Mouse (Mus musculus): ENCODE measurements at regions not wholly inside any gene's neighbourhood (a gene's known extent, or its start where the extent isn't known, plus 50 kb on each side); places are given as distances from the start of the nearest gene placed in this dataset.

- TF ChIP-seq POLR2A (IDR thresholded peaks at IDR 0.05; ENCODE audit: control insufficient read depth in 1 of 2, insufficient read depth in 1 of 2, low read depth in 1 of 2, low read length in 2 of 2, poor library complexity in 1 of 2) (no peak), EP300 (IDR thresholded peaks at IDR 0.05; ENCODE audit: low read depth in 1 of 2, low read length in 2 of 2) (no peak), POLR2AphosphoS2 (IDR thresholded peaks at IDR 0.05; ENCODE audit: low read length) (no peak), CTCF (IDR thresholded peaks at IDR 0.05 in 2 of 3, conservative IDR thresholded peaks at IDR 0.05 in 1 of 3; ENCODE audit: control insufficient read depth in 1 of 3, insufficient read depth in 1 of 3, low read depth in 2 of 3, low read length in 3 of 3, poor library complexity in 1 of 3, severe bottlenecking in 1 of 3) (no peak), CHD1 (IDR thresholded peaks at IDR 0.05; ENCODE audit: low read depth, low read length) (no peak), UBTF (IDR thresholded peaks at IDR 0.05; ENCODE audit: borderline replicate concordance, insufficient read depth, low read depth, low read length) (no peak), RAD21 (IDR thresholded peaks at IDR 0.05; ENCODE audit: low read depth, low read length) (no peak), ZC3H11A (IDR thresholded peaks at IDR 0.05; ENCODE audit: low read depth, low read length) (no peak), GABPA (IDR thresholded peaks at IDR 0.05; ENCODE audit: low read depth, low read length) (no peak), SIN3A (IDR thresholded peaks at IDR 0.05; ENCODE audit: low read length) (no peak), TAL1 (IDR thresholded peaks at IDR 0.05; ENCODE audit: low read length) (no peak)
Measured at GRCm38 (mm10) chr12:92189022-92189421, 340.1 kb upstream of the Sel1l start.
